Mouse (Mus musculus): Measurements from ENCODE around the gene Vmn2r50.
"Not testable (repeated sequence)": the region's sequence is repeated elsewhere in the genome, so short reads cannot be mapped to it uniquely, and the experiment has no call there.

The Vmn2r50 gene

GRCm38 (mm10) chr7:10053196-10053595 is at the start of gene Vmn2r50:
Vmn2r50 (minus strand) TSS chr7:10053296.
- DNase-seq (ENCODE audit: low read depth, low spot score) = not testable (repeated sequence)

GRCm38 (mm10) chr7:9992157-9992556 is 60.9 kb downstream of the Vmn2r50 start, which contains the start of gene Vmn2r49:
Vmn2r49 (minus strand) TSS chr7:9992257.
- DNase-seq (ENCODE audit: low read depth, low spot score) = not testable (repeated sequence)
